Mouse (Mus musculus): ENCODE results near the gene Epm2a.
A peak's percentile ranks its signal among the peaks of the same experiment; 100 is the strongest.
"Not testable (repeated sequence)": the region's sequence is repeated elsewhere in the genome, so short reads cannot be mapped to it uniquely, and the experiment has no call there.

Gene Epm2a

DNA sequence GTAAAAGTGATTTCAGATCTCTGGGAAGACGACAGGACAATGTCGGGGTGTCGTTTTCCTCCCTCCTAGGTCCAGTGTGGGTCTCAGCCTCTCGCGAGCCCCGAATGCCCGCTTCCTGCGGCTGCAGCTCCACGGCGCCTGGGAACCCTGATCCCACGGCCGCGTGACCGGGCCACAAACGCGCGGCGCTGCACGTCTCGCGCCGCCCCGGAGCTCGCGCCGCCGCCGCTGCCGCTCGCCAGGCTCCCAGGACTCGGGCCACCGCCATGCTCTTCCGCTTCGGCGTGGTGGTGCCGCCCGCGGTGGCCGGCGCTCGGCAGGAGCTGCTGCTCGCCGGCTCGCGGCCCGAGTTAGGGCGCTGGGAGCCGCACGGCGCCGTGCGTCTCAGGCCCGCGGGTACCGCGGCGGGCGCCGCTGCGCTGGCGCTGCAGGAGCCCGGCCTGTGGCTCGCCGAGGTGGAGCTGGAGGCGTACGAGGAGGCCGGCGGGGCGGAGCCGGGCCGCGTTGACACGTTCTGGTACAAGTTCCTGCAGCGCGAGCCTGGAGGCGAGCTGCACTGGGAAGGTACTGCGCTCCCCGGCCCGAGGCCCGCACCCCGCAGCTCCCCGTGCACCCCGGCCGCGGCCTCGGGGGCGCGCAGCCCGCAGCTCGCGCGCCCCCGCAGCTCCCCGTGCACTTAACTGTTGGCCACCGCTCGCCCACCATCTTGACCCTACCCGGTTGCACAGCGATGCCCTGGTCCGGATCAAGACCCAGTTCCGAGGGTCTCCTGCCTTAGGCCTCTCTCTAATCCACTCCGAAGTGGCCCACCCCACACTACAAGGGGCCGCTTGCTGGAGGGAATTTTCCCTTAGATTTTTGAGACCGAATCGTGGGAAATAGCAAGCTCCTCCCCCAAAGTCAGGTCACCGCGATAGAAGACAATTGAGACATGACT, at the start of gene Epm2a:
Gene Epm2a (plus strand): TSS at position 200 of the 937 bp plus-strand sequence.
- DNase-seq, result peak; percentile 87

GRCm38 (mm10) chr10:11298418-11298817, 44.8 kb upstream of the Epm2a start:
- DNase-seq, result no peak

GRCm38 (mm10) chr10:11305365-11306053, 37.7 kb upstream of the Epm2a start:
- no peak for DNase-seq

DNA sequence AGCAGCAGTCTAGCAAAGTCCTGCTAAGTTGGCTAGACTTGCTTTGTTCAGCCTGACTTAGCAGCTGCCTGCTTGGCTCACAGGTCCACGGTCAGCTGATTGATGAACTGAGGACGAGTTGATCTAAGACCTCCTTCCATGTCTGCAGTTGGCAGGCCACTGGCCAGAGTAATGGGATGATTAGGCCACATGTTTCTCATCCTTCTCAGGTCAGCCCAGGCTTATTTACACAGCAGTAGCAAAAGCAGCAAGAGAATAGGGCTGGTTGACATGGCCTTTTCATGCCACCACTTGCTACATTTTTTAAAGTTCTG, 37.2 kb upstream of the Epm2a start:
- DNase-seq, result no peak

DNA sequence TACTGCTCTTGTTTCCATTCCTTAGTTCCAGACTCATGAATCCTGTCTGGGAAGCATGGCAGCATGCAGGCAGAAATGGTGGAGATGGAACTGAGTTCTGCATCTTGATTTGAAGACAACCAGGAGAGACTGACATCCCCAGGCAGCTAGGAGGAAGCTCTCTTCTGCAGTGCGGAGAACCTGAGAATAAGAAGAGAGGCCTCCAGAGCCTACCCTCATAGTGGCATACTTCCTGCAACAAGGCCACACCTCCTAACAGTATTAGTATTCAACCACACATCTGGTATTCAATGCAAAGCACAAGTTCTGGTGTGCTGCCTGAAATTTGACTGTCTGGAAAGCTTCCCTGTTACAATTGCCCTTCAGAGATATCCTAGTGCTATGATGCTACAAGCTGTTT, 33.3 kb upstream of the Epm2a start:
- no peak for DNase-seq

DNA sequence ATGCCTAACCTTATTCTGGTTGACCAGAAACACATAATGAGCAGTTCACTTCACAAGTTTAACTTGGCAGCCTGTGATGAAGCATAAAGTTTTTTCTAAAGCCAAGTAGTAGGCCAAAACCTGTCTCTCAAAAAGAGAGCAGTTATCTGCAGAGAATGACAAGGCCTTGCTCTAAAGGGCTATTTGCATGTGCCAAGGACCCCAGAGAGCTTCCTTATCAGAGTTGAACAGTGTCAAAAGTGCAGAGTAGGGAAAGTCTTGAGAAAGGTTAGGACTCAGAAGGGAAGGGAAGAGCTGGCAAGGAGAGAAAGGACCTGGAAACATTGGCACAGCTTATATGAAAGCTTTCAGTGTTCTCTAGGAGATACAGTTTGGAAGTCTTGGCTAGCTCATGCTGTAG, 32.7 kb upstream of the Epm2a start:
- no peak for DNase-seq

GRCm38 (mm10) chr10:11317856-11318454, 25.2 kb upstream of the Epm2a start:
- not testable (repeated sequence) for DNase-seq

- DNase-seq, result no peak
These were observed 23.7 kb upstream of the Epm2a start for GRCm38 (mm10) chr10:11319446-11319970.

DNA sequence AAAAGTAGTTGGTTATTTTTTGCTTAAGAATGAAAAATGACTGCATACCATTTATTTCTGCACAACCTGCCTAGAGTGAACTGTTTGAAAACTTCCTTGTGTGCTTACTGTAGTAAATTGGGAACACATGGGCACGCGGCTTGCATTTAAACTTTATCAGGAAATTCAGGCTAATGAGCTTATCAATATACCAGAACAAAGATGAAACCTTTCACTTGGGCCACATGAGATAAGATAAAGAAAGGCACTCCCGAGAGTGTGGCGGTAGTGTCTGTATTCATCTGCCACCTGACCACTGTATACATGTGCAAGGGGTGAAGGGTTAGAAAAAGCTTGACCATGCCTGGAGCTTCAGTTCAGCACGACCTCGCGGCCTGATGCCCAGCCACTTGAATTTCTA, 20.9 kb upstream of the Epm2a start:
- peak; percentile 36 for DNase-seq

DNA sequence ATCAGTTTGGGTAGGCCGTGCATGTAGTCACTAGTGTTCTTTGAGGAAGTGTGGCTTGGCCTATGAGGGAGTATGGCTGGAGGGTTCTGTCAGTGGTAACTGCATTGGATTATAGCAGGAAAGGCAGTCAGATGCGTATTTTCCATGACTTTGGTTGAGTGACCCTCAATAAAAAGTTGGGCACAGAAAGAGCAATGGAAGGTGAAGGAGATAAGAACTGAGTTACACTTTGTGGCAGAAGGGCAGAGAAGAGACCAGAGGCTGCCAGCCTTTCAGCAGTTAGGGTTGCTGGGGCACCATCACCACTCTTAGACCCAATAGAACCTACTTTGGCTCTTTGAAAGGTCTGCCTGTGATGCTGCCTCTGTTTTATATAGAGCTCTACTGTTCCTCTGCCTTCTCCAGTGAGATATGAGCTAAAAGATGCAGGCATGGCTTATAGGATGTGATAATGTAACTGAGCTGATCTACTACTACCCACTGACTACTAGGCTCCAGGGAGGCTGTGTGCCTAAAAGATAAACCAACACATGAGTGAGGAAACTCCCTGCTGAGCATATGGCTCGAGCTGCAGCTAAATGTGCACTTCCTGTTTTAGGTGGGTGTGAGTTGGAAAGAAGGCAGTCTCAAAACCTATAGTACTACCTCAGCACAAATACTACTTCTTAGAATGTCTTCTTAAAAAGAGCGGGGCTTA, 19.9 kb upstream of the Epm2a start:
- peak; percentile 68 for DNase-seq

DNA sequence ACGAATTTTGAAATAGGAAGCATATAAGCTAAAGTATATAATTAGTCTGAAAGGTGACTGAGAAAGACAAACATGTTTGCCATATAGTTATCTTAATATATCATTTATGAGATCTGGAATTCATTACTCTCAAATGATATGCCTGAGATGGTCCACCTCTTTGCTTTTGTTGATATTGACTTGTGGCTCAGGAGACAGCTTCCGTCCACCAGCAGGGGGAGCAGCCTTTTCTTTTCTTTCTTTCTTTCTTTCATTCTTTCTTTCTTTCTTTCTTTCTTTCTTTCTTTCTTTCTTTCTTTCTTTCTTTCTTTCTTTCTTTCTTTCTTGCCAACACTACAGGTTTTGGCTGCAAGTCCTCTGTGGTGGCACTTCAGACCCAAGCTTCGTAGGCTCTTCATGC, 16.7 kb upstream of the Epm2a start:
- peak; percentile 19 for DNase-seq

- no peak for DNase-seq
These were observed 1.6 kb downstream of the Epm2a start for GRCm38 (mm10) chr10:11344536-11345468.

GRCm38 (mm10) chr10:11350243-11350974, 7.2 kb downstream of the Epm2a start:
- not testable (repeated sequence) for DNase-seq

GRCm38 (mm10) chr10:11354609-11355008, 11.4 kb downstream of the Epm2a start:
- no peak for DNase-seq

DNA sequence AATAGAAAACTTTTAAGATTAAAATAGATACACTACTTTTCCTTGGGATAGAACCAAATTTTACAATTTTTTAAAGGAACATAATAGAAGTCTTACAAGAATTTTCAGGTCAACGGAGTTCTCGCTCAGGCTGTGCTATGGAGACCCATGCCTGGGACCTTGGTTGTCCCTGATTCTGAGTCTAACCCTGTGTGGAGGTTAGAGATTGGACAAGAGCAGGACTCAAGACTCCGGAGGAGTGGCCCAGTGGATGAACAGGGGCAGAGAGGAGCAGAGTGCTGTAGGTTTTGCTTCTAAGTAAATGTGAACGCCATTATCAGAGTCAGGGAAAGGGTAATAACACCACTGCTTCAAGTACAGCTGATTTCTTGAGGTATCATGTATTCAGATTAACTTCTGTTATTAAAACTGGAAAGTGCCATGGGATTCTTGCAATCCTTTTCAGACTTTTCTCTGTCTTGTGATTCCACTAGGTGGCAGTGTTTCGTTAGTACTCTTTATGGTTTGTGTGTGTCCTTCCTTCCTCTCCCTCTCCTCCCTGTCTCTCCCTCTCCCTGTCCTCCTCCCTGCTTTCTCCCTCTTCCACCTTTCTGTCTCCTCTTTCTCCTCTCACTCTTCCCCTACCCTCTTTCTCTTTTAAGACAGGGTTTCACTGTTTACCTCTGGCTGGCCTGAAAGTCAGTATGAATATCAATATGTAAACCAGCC, 18.9 kb downstream of the Epm2a start:
- no peak for DNase-seq

DNA sequence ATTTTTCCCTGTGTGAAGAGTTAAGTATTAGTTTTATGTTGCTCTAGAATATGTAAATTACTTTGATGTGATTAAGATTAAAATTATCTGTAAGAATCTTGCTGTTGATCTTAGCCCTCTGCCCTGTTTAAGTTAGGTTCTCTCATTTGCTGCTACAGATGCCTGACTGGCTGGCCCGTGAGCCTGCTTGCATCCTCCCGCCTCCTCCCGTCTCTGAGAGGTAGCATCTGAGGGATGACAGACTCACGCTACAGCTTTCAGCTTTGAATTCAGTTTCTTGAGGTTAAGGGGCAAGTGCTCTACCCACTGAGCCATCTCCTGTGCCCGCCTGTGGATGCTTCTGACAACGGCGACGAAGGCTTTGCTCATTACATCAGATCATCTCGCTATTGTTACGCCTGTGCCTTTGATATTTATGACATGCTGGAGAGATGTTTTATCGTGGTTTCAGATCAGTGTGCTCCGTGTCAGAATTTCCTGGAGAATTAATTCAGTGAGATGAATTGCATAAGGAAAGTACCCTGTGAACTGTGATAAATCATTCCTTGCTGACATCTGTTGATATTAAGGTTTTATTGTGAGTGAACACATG, 19.8 kb downstream of the Epm2a start:
- no peak for DNase-seq

GRCm38 (mm10) chr10:11381302-11381701, 38.1 kb downstream of the Epm2a start:
- no peak for DNase-seq

DNA sequence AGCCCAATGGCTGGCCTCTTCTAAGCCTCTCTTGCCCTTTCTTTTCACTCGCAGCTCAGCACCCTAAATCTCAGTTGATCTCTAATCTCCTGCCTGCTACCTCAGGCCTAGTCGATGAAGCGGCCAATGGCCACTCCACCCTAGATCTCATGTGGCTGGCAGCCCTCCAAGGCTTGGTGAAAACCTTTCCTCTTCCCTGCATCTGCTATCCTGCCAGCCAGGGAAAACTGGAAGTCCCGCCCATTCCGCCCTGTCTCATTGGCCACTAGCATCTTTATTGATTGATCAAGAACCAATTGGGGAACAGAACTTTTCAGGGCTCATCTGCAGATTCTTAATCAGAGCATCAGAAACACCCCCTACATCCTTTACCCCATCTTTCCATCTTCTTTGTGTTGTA, 67.7 kb downstream of the Epm2a start:
- no peak for DNase-seq

GRCm38 (mm10) chr10:11420071-11420470, 76.9 kb downstream of the Epm2a start:
- no peak for DNase-seq
